Mouse (Mus musculus) left cerebral cortex, adult 2 months (tissue): ENCODE results near the gene Dlec1. TPM values are rescaled to one million over a fixed set of nuclear protein-coding genes. Genes with fewer than 3 reads are reported as not detected.

Experiments
- DNase-seq, 2 experiments: peaks; one replicate each; pipeline ENCODE4 v3.0.0; 2021 to 2022; ENCODE audit warnings: low spot score in 2 of 2, mixed read lengths in 1 of 2; ENCODE audit errors: extremely low spot score in 1 of 2
- H3K27ac ChIP-seq: fragments of 200-600 bp; 2 replicates; pipeline ENCODE4 v1.8.1; 2022
- H3K4me3 ChIP-seq: fragments of 200-600 bp; 2 replicates; pipeline ENCODE4 v1.8.1; 2022
- CTCF ChIP-seq: fragments of 200-600 bp; IDR thresholded peaks from 2 replicates; pipeline ENCODE4 v1.8.1; 2022; ENCODE audit warnings: antibody characterized with exemption, mild to moderate bottlenecking, moderate library complexity
- intact Hi-C: fragments of 180-260 bp; cut with DNase I; formaldehyde crosslinking; loops from one replicate; pipeline ENCODE4 v1.15.1; 2025
- total RNA-seq, 2 experiments: library from RNA; stranded (reverse); gene quantifications; 2 replicates each; pipeline ENCODE4 v1.2.3; 2021

Gene Dlec1
- total RNA-seq, 2 experiments from 2014 or later, result 2.8 to 3.8 TPM

DNA sequence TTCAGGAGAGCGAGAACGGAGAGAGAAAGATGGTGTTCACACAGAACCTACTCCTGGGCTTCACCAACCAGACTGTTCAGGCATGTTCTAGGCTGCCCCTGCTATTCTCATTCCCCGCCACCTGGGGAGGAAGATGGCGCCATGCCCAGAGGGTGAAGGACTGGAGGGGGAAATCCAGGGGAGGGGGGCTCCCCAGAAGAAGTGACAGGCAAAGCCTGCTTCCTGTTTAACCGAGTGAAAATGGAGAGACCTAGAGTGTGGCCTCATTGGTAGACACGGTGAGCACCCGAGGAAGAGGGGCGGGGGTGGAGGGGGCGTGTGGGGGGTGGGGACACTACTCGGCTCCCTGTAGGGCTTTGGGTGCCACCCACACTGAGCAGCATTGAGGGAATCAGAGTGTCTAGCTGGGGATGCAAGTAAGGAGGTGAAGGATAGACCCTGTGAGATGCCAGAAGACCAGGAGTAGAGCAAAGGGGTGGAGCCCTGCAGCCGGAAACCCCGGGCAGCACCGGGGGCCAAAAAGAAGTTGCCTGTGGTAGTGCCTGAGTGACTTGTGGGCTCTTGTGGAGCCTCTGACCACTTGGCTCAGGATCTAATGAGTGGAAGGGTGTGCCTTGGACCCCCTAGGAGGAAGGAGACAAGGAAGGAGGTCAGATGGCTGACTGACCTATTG is 44.0 kb downstream of the Dlec1 start:
- TF ChIP-seq CTCF, result no peak
- no peak overlapping the region for H3K27ac ChIP-seq
- no peak overlapping the region for H3K4me3 ChIP-seq
- DNase-seq, result no peak
- intact Hi-C loops, result no loop called here

DNA sequence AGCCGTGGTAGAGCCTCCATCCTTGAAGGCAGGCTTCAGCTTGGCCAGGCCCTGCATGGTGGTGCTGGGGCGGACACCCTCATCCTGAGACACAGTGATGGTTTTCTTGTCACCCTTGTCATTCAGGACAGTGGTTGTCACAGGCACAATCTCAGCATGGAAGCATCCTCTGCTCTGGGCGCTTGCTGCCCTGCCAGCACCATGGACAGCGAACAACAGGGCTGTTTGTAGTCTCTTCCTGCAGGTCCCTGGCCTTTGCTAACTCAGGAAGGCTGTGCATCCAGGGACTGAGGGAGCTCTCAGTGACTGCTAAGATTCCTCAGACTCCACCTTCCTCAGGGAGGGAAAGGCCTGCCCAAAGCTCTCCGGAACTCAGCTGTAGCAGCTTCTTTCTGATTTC is 47.3 kb downstream of the Dlec1 start:
- Histone ChIP-seq H3K27ac (no peak overlapping the region), H3K4me3 (no peak overlapping the region)
- no peak for DNase-seq
- intact Hi-C loops, result no loop called here
- no peak for TF ChIP-seq CTCF

DNA sequence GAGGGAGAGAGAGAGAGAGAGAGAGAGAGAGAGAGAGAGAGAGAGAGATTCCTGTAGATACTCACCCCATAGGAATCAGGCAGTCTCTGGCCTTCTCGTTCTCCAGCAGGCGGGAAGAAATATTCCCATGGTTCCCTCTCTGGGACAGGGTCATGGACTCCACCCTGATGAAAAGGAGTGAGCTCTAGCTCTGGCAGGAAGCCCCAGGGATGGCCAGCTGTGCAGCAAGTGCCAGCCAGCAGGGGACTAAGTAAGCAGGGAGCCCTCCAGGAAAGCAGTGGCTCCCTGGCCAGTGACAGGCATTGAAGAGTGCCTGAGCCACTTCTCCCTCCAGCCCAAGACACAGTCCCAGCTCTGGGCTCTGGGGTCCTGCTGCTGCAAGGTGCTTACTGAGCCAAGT is 49.5 kb downstream of the Dlec1 start:
- intact Hi-C loops, result loop anchor here (5.0 kb wide), 1 partner anchor 276 kb away; no protein-coding TSS in a partner anchor
- no peak overlapping the region for H3K4me3 ChIP-seq
- DNase-seq, result no peak
- no peak for TF ChIP-seq CTCF
- no peak overlapping the region for H3K27ac ChIP-seq

DNA sequence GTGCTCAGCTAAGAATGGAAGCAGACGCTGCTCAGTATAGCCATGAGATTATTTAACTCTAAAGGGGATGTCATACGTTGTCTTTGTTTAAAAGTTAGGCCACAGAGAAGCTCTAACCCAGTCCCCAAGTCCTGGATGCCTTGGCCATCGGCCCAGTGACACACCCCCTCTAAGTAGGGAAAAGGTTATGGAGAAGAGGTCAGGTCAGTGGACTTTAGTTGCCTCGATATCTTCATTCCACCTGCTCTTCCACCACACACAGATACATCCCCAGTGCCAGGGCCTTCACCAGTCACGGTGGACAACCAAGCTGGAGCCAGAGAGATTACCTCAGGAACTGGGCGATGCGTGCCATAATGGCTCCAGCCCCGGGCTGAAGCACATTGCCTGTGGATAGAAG is 53.1 kb downstream of the Dlec1 start:
- H3K27ac ChIP-seq, result no peak overlapping the region
- no peak for DNase-seq
- TF ChIP-seq CTCF, result no peak
- intact Hi-C loops, result loop anchor here (5.0 kb wide), 1 partner anchor 197 kb away; no protein-coding TSS in a partner anchor
- H3K4me3 ChIP-seq, result no peak overlapping the region

- DNase-seq, result no peak
- TF ChIP-seq CTCF, result no peak
- no peak overlapping the region for H3K4me3 ChIP-seq
- no peak overlapping the region for H3K27ac ChIP-seq
- intact Hi-C loops, result loop anchor here (5.0 kb wide), 1 partner anchor 196 kb away; no protein-coding TSS in a partner anchor
These were observed 53.5 kb downstream of the Dlec1 start for GRCm38 (mm10) chr9:119155826-119156225.

GRCm38 (mm10) chr9:119156278-119157201 is 54.3 kb downstream of the Dlec1 start, which contains the start of gene Acaa1b:
Acaa1b (minus strand) TSS chr9:119157093.
- intact Hi-C loops, result loop anchor here (5.0 kb wide), 1 partner anchor 196 kb away; no protein-coding TSS in a partner anchor
- DNase-seq, result peak; percentile 66 to 72
- TF ChIP-seq CTCF, result peak; percentile 61
- peak within 1 kb of the TSS; percentile 43 for H3K4me3 ChIP-seq
- H3K27ac ChIP-seq, result no peak within 1 kb of the TSS

- no peak for DNase-seq
- Histone ChIP-seq H3K27ac (no peak within 1 kb of the TSS), H3K4me3 (no peak within 1 kb of the TSS)
- intact Hi-C loops, result loop anchor here (5.0 kb wide), 1 partner anchor 193 kb away; no protein-coding TSS in a partner anchor
- TF ChIP-seq CTCF, result no peak
These were observed 56.6 kb downstream of the Dlec1 start, which contains the start of gene Gm47289 for GRCm38 (mm10) chr9:119158861-119159260. Gm47289 (plus strand) TSS chr9:119159161.

DNA sequence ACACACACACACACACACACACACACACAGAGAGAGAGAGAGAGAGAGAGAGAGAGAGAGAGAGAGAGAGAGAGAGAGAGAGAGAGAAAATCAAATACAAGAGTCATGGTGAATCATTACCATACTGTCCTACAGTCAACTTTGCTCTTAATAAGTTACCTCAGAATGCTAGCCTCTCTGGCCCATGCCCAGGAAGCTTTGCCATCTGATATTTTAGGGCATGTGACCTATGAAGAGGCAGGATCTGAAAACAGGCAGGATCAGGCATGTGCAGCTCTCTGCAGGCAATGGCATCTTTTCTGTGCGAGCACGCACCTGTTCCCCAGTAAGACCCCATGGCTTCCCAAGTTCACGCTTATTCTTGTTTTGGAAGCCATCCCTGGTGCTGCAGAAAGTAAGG is 58.4 kb downstream of the Dlec1 start:
- H3K4me3 ChIP-seq, result no peak overlapping the region

DNA sequence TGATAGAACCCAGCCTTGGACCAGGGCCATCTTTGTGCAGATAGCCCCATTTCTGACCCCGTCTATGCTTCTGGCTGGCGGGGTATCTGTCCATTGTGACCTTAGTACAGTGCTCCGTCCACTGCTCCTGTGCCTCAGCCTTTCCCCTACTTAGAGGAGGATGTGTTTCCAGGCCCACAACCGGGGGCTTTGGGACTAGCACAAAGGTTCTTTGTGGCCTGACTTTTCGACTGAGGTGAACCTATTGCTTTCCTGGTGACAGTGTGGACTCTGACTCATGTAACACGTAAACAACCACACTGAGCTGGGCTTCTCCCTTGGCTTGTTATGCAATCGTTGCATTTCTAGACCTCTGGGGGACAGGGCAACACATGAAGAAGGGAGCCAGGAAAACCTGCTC is 62.5 kb downstream of the Dlec1 start:
- DNase-seq, result no peak
- intact Hi-C loops, result no loop called here
- no peak overlapping the region for H3K27ac ChIP-seq
- no peak overlapping the region for H3K4me3 ChIP-seq
- TF ChIP-seq CTCF, result no peak

More for the DNA sequence above, 58.4 kb downstream of the Dlec1 start:
- no peak for DNase-seq
- intact Hi-C loops, result no loop called here
- no peak for TF ChIP-seq CTCF
- H3K27ac ChIP-seq, result no peak overlapping the region

DNA sequence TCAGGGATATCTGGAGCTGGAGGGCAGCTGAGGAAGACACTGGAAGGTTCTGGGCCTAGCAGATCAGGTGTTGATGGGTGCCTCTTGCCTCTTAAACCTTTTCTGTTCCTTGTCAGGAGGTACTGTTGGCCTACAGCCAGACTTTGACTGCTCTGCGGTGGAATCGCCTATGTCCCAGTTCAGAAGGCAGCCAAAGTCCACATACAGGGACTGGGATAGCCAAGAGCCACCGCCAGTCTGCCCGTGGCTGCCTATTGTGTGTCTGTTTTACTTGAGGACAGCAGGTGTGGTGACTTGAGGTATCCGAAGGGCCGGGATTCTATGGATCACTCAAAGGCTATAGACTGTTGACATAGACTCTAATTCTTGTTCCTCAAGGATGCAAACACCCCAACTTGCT is 63.3 kb downstream of the Dlec1 start:
- no peak for TF ChIP-seq CTCF
- intact Hi-C loops, result no loop called here
- no peak overlapping the region for H3K27ac ChIP-seq
- no peak for DNase-seq
- H3K4me3 ChIP-seq, result no peak overlapping the region

DNA sequence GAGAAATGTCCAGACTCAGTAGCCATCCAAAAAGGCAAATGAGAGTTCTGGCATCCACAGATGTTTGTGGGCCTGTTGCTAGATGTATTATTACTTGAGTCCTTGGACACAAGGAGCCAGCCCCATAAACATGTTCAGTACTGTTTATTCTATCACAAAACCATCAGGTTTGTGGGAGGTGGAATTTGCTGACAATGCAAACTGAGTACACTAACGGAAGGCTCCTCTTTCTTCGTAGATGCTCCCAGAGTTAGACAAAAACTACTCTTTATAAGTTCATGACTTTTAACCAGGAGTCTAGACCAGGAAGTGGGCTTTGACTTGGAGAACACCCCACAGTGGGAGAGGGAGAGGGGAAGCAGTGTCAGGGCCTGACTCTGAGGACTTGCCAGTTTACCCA is 65.3 kb downstream of the Dlec1 start:
- intact Hi-C loops, result no loop called here
- no peak overlapping the region for H3K27ac ChIP-seq
- H3K4me3 ChIP-seq, result no peak overlapping the region
- DNase-seq, result no peak
- TF ChIP-seq CTCF, result no peak

DNA sequence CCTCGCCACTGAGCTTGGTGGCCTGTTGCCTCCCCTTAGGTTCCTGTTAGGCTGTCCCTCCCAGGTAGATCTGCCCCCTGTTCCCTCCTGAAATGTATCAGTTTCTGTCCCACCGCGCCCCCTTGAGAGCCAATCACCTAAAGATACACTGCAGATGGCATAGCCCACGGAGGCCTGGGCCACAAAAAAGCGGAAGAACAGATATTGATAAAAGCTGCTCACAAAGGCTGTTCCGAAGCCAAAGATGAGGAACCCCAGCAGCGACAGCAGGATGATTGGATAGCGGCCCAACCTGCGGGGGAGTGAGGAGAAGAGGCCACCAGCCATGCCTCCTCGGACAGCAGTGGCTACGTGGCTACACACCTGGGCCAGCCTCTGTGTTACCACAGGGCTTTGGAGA is 77.0 kb downstream of the Dlec1 start:
- intact Hi-C loops, result no loop called here
- no peak for TF ChIP-seq CTCF
- Histone ChIP-seq H3K4me3 (no peak overlapping the region), H3K27ac (no peak overlapping the region)
- no peak for DNase-seq
